Mouse (Mus musculus): ENCODE data around the gene Mapt. TPM values are rescaled to one million over a fixed set of nuclear protein-coding genes. Genes with fewer than 3 reads are reported as not detected.

The Mapt gene
- polyA plus RNA-seq, 2 experiments: 0.17 to 0.43 TPM

GRCm38 (mm10) chr11:104249420-104249819 is 18.2 kb downstream of the Mapt start:
- H3K4me1 ChIP-seq (replicated peaks; ENCODE audit: control insufficient read depth in 2 of 2, insufficient read depth in 2 of 2, low read length in 1 of 2): no peaks in the 10 kb centered on the region
- no peak for ATAC-seq (ENCODE audit: insufficient read depth)

GRCm38 (mm10) chr11:104251121-104251520 is 19.9 kb downstream of the Mapt start:
- WGBS (ENCODE audit: insufficient replicate concordance): 60% methylated on average over 6 of the region's 6 CpGs
- H3K4me2 ChIP-seq (ENCODE audit: low read depth): no peak overlapping the region
- no peaks in the 10 kb centered on the region for H3K4me1 ChIP-seq (replicated peaks; ENCODE audit: control insufficient read depth in 2 of 2, insufficient read depth in 2 of 2, low read length in 1 of 2)
- no peak overlapping the region for H3K4me3 ChIP-seq (ENCODE audit: insufficient read depth in 1 of 2, low read depth in 2 of 2, low read length in 2 of 2)
- ATAC-seq (ENCODE audit: insufficient read depth): no peak
- TF ChIP-seq EP300 (IDR thresholded peaks at IDR 0.05; ENCODE audit: low read depth) (no peak), CTCF (IDR thresholded peaks at IDR 0.05; ENCODE audit: low read depth) (no peak)
- no peak for DNase-seq (ENCODE audit: low read depth in 3 of 3, low spot score in 3 of 3)
- no peaks in the 10 kb centered on the region for H3K36me3 ChIP-seq (replicated peaks; ENCODE audit: control insufficient read depth, insufficient read depth, low read depth)
- no peaks in the 10 kb centered on the region for H3K27me3 ChIP-seq (ENCODE audit: control insufficient read depth, insufficient read depth, low read length)
- no peak overlapping the region for H3K27ac ChIP-seq
- H3K9me3 ChIP-seq (ENCODE audit: control insufficient read depth, low read length): no peaks in the 10 kb centered on the region
- no peak overlapping the region for H3K9ac ChIP-seq (replicated peaks)

More at GRCm38 (mm10) chr11:104249420-104249819, 18.2 kb downstream of the Mapt start:
- H3K9me3 ChIP-seq (ENCODE audit: control insufficient read depth, low read length): no peaks in the 10 kb centered on the region
- H3K4me2 ChIP-seq (ENCODE audit: low read depth): no peak overlapping the region
- H3K4me3 ChIP-seq (ENCODE audit: insufficient read depth in 1 of 2, low read depth in 2 of 2, low read length in 2 of 2): no peak overlapping the region
- no peak for TF ChIP-seq CTCF (IDR thresholded peaks at IDR 0.05; ENCODE audit: low read depth)
- no peak for TF ChIP-seq EP300 (IDR thresholded peaks at IDR 0.05; ENCODE audit: low read depth)
- H3K9ac ChIP-seq (replicated peaks): no peak overlapping the region
- H3K36me3 ChIP-seq (replicated peaks; ENCODE audit: control insufficient read depth, insufficient read depth, low read depth): no peaks in the 10 kb centered on the region
- no peak overlapping the region for H3K27ac ChIP-seq
- WGBS (ENCODE audit: insufficient replicate concordance): 67% methylated on average over 8 of the region's 8 CpGs
- H3K27me3 ChIP-seq (ENCODE audit: control insufficient read depth, insufficient read depth, low read length): no peaks in the 10 kb centered on the region
- DNase-seq (ENCODE audit: low read depth in 3 of 3, low spot score in 3 of 3): no peak

GRCm38 (mm10) chr11:104252094-104252493 is 20.9 kb downstream of the Mapt start:
- no peak overlapping the region for H3K9ac ChIP-seq (replicated peaks)
- H3K4me1 ChIP-seq (replicated peaks; ENCODE audit: control insufficient read depth in 2 of 2, insufficient read depth in 2 of 2, low read length in 1 of 2): no peaks in the 10 kb centered on the region
- TF ChIP-seq CTCF (IDR thresholded peaks at IDR 0.05; ENCODE audit: low read depth): no peak
- ATAC-seq (ENCODE audit: insufficient read depth) (no peak), DNase-seq (ENCODE audit: low read depth in 3 of 3, low spot score in 3 of 3) (no peak)
- H3K36me3 ChIP-seq (replicated peaks; ENCODE audit: control insufficient read depth, insufficient read depth, low read depth): no peaks in the 10 kb centered on the region
- no peak overlapping the region for H3K27ac ChIP-seq
- no peaks in the 10 kb centered on the region for H3K27me3 ChIP-seq (ENCODE audit: control insufficient read depth, insufficient read depth, low read length)
- WGBS (ENCODE audit: insufficient replicate concordance): 40% methylated on average over 3 of the region's 3 CpGs
- no peaks in the 10 kb centered on the region for H3K9me3 ChIP-seq (ENCODE audit: control insufficient read depth, low read length)
- H3K4me3 ChIP-seq (ENCODE audit: insufficient read depth in 1 of 2, low read depth in 2 of 2, low read length in 2 of 2): no peak overlapping the region
- H3K4me2 ChIP-seq (ENCODE audit: low read depth): no peak overlapping the region

GRCm38 (mm10) chr11:104254408-104255039 is 23.3 kb downstream of the Mapt start:
- Histone ChIP-seq H3K4me2 (ENCODE audit: low read depth) (no peak overlapping the region), H3K36me3 (replicated peaks; ENCODE audit: control insufficient read depth, insufficient read depth, low read depth) (no peaks in the 10 kb centered on the region), H3K27ac (no peak overlapping the region), H3K4me3 (ENCODE audit: insufficient read depth in 1 of 2, low read depth in 2 of 2, low read length in 2 of 2) (no peak overlapping the region), H3K9ac (replicated peaks) (no peak overlapping the region), H3K4me1 (replicated peaks; ENCODE audit: control insufficient read depth in 2 of 2, insufficient read depth in 2 of 2, low read length in 1 of 2) (no peaks in the 10 kb centered on the region), H3K27me3 (ENCODE audit: control insufficient read depth, insufficient read depth, low read length) (no peaks in the 10 kb centered on the region), H3K9me3 (ENCODE audit: control insufficient read depth, low read length) (no peaks in the 10 kb centered on the region)
- ATAC-seq (ENCODE audit: insufficient read depth): no peak
- WGBS (ENCODE audit: insufficient replicate concordance): 57% methylated on average over 10 of the region's 10 CpGs
- DNase-seq (ENCODE audit: low read depth in 3 of 3, low spot score in 3 of 3): no peak
- TF ChIP-seq CTCF (IDR thresholded peaks at IDR 0.05; ENCODE audit: low read depth) (no peak), EP300 (IDR thresholded peaks at IDR 0.05; ENCODE audit: low read depth) (no peak)

GRCm38 (mm10) chr11:104256179-104256578 is 25.0 kb downstream of the Mapt start:
- WGBS (ENCODE audit: insufficient replicate concordance): 75% methylated on average over 2 of the region's 2 CpGs
- ATAC-seq (ENCODE audit: insufficient read depth): no peak

More at GRCm38 (mm10) chr11:104256179-104256578, 25.0 kb downstream of the Mapt start:
- no peaks in the 10 kb centered on the region for H3K9me3 ChIP-seq (ENCODE audit: control insufficient read depth, low read length)
- DNase-seq (ENCODE audit: low read depth in 3 of 3, low spot score in 3 of 3): no peak
- H3K9ac ChIP-seq (replicated peaks): no peak overlapping the region
- H3K36me3 ChIP-seq (replicated peaks; ENCODE audit: control insufficient read depth, insufficient read depth, low read depth): no peaks in the 10 kb centered on the region
- H3K27ac ChIP-seq: no peak overlapping the region
- H3K27me3 ChIP-seq (ENCODE audit: control insufficient read depth, insufficient read depth, low read length): no peaks in the 10 kb centered on the region
- no peaks in the 10 kb centered on the region for H3K4me1 ChIP-seq (replicated peaks; ENCODE audit: control insufficient read depth in 2 of 2, insufficient read depth in 2 of 2, low read length in 1 of 2)
- no peak overlapping the region for H3K4me3 ChIP-seq (ENCODE audit: insufficient read depth in 1 of 2, low read depth in 2 of 2, low read length in 2 of 2)
- no peak overlapping the region for H3K4me2 ChIP-seq (ENCODE audit: low read depth)
- TF ChIP-seq CTCF (IDR thresholded peaks at IDR 0.05; ENCODE audit: low read depth) (no peak), EP300 (IDR thresholded peaks at IDR 0.05; ENCODE audit: low read depth) (no peak)

Measured in liver, embryonic 14.5 days (tissue).